Mouse (Mus musculus): ENCODE results near the gene Spem1.

Spem1 gene

DNA sequence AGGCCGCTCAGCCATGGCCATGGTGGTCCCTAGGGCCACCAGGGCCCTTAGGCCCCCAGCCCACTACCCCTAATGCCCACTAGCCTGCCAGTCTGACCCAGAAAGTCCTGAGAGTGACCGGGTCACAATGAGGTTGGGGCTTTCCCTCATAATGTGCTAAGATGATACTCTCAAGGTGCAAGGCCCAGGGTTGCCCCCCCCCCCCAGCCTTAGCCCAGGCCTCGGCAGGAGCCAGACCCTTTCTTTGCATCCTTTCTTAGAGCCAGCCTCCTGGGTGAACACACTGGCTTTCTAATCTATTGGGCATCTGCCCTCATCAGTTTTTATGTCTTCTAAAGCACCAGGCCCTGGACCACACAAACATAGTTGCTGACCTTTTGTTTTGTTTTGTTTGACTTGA is at the start of gene Spem1:
Gene Spem1 (minus strand): TSS at position 101 of the 400 bp plus-strand sequence.
- CTCF ChIA-PET: interaction anchor here (0.6 kb wide), 1 partner anchor 58 kb away, joined by 3 read pairs; no protein-coding TSS in a partner anchor

DNA sequence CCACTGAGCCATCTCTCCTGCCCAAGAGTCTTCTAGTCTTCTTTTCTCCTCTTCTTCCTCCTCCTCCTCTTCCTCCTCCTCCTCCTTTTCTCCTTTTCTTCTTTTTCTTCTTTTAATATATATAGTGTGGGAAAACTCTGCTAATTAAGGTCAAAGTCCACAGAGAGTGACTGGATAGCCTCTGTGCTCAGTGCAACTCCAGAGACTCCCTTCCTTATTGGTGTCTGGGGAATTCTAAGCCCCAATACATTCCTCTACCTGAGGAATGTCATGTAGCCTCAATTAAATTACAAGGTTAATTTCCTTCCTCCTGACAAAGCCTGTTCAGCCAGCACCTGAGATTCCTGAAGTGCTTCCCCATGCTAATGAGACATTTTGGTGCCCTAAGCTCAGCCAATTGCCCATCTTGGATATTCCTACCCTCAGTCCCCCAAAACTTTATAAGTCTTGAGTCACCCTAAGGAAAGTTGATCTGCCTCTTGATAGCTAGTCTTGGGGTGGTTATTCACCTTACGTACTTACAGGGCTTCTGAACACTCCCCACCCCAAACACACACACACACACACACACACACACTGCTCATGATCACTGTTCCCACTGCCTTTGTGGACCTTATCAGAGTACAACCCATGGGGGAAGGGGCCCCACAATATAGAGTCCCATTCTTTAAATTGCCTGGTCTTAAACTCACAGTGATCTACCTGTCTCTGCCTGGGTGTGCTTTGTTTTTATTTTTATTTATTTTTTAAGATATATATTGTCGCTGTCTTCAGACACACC is 48.5 kb upstream of the Spem1 start:
- CTCF ChIA-PET: no interaction called here

DNA sequence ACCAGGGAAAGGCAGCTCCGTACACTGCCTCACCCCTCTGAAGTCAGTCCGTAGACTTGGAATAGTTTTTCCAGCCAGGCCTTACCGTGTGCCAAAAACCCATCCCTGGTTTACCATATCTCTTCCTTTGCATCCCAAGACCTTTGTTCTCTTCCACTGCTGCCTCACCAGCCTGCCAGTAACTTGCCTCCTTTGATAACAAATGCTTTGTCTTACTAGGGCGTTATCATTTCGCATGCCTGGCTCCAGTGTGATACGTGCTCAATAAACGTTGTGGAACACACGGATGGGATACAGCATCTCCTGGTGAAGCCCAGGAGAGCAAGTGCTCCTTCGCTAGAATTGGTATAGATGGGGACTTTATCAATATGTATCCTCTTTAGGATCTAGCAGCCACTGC is 45.4 kb upstream of the Spem1 start:
- CTCF ChIA-PET: no interaction called here

DNA sequence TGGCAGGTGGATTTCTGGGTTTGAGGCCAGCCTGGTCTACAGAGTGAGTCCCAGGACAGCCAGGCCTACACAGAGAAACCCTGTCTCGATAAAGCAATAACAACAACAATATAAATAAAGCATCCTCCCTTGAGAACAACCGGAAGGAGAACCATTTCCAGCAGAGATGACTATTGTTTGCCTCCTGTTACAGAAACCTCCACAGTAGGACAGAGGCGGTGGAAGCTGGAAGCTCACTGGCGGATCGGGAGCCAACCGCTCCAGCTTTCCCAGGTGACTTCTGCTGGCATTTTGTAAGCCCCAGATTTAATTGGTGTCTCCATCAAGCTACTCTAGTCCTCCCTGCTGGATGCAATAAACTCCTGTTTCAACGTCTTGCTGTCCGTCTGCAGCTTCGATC is 43.6 kb upstream of the Spem1 start:
- CTCF ChIA-PET: interaction anchor here (0.6 kb wide), 1 partner anchor 103 kb away, joined by 7 read pairs; no protein-coding TSS in a partner anchor

GRCm38 (mm10) chr11:69864138-69864860 is 42.3 kb upstream of the Spem1 start:
- CTCF ChIA-PET: interaction anchor here (0.7 kb wide), 1 partner anchor 103 kb away, joined by 18 read pairs; no protein-coding TSS in a partner anchor

DNA sequence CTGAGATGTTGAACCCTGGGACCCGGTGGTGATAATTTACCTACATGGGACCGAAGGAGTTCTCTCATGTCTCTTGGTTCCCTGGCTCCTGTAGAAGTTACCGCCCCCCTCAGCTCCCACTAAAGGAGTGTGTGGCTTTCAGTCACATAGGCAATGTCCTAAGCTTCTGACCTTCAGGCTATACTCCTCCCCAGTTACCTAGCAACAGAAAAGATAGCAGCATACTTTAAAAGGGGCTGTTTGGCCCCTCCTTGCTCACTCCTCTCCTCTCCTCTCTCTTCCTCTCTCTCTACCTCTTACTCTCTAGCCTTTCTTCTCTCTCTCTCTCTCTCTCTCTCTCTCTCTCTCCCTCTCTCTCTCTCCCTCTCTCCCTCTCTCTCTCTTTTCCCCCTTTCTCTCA is 41.7 kb upstream of the Spem1 start:
- CTCF ChIA-PET: interaction anchor here (0.7 kb wide), 1 partner anchor 103 kb away, joined by 18 read pairs; no protein-coding TSS in a partner anchor

- CTCF ChIA-PET: interaction anchor here (0.5 kb wide), 1 partner anchor 47 kb away, joined by 3 read pairs; no protein-coding TSS in a partner anchor
These were observed 36.4 kb upstream of the Spem1 start, which contains the start of gene Tnk1 for GRCm38 (mm10) chr11:69858113-69858998. Tnk1 (minus strand) TSS chr11:69858730.

GRCm38 (mm10) chr11:69855347-69855746 is 33.4 kb upstream of the Spem1 start:
- CTCF ChIA-PET: no interaction called here

GRCm38 (mm10) chr11:69854680-69855079 is 32.7 kb upstream of the Spem1 start:
- CTCF ChIA-PET: interaction anchor here (0.6 kb wide), 1 partner anchor 15 kb away, joined by 4 read pairs; no protein-coding TSS in a partner anchor

DNA sequence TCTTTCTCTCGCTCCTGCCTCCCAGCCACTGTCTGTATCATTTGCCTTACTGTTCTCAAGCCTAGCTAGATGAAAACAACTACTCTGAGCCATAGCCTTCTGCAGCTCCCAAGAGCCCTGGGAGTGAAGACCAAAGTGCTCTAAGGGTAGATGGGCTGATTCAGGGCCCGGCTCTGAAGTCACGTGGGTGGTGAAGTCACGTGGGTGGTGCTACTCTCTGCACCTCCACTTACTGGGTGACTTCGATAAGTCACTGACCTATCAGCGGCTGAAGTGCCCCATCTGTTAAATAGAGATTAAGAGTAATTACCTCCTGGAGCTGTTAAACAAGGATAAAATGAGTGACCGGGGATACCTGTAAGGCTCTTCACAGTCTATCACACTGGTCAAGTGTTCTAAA is 32.0 kb upstream of the Spem1 start:
- CTCF ChIA-PET: no interaction called here

GRCm38 (mm10) chr11:69850754-69851153 is 28.8 kb upstream of the Spem1 start:
- CTCF ChIA-PET: interaction anchor here (0.5 kb wide), 1 partner anchor 81 kb away, joined by 3 read pairs; no protein-coding TSS in a partner anchor

GRCm38 (mm10) chr11:69849884-69850283 is 27.9 kb upstream of the Spem1 start:
- CTCF ChIA-PET: no interaction called here

DNA sequence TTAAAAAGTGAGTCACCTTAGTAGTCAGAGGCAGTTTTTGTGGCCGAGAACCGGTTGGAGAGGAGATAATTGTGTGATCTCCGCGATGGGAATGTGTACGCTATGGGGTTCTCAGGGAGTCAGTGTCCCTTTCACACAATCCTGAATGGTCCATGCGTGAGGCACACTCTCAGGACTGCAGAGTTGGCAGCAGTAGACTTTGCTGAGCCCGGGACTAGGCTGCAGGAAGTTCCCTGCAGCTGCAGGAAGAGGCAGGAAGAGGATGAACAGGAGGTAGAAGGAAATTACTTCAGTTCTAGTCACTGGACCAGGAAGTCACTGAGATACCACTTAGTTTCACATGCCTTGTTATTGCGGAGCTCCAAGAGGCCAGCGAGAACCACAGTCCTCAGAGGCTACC is 27.1 kb upstream of the Spem1 start:
- CTCF ChIA-PET: no interaction called here

DNA sequence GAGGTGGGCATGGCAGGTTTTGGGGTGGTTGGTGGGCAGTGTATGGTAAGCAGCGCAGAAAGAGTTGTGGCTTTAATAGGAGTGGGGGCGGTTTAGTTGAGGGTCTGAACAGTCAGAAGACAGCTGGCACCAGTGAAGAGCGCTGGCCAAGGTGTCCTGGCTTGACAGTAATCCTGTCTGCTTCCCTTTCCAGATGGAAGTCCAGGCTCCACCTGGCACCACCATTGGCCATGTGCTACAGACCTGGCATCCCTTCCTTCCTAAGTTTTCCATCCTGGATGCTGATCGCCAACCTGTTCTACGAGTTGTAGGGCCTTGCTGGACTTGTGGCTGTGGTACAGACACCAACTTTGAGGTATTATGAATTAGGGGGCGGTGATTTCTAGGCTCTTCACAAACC is 26.0 kb upstream of the Spem1 start:
- CTCF ChIA-PET: no interaction called here

DNA sequence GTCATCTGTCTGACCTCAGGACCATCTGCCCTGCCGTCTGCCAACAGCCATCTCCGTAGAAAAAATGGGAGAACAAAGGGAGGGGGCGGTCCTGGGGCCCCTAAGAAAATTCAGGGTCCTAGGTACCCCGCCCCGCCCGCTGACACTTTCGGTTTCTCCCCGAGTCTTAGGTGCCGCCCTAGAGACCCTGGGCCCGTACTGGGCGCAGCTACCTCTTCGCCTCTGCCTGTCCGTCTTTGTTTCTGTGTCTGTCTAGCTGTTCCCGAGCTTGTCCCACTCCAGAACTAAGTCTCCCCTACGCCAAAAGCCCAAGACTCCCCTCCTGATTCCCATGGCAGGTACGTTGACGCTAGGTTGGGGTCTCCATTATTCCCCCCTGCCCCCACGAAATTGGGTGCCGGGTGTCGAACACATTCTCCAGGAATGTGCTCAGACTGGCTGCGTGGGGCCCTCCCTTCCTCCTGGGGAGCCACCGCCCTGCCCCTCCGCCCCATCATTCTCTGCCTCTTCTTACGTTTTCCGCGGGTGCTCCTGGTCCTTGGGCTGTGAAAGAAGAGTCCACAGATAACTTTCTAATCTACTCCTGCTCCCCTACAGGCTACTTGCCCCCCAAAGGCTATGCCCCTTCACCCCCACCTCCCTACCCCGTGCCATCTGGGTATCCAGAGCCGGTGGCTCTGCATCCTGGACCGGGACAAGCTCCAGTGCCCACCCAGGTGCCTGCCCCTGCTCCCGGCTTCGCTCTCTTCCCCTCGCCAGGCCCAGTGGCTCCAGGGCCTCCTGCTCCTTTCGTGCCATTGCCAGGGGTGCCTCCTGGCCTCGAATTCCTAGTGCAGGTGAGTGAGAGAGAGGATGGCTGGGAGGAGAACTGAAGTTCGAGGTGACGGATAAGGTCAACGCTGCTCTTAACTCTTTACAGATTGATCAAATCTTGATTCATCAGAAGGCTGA is 25.0 kb upstream of the Spem1 start:
- CTCF ChIA-PET: no interaction called here

DNA sequence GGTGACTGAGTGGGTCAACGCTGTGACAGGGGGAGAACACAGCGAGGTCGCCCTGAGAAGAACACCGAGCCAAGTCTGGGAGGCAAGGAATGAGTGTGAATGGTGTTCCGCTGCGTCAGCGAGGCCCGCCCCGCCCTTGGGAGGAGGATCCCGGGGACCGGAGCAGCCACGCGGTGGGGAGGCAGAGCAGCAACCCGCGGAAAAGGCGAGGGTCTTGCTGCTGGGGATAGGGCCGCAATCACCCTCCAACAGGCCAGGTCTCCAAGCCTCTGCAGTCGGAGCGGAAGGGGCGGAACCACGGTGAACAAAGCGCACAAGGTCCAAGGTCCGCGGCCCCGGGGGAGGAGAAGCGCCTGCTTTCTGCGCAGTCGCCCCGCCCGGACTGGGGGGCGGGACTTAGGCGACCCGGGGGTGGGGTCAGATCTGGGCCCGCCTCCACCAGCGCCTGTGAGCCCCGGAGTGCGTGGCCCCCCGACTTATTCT is 24.3 kb upstream of the Spem1 start, which contains the start of gene Plscr3:
Gene Plscr3 (plus strand): TSS at position 179 of the 483 bp plus-strand sequence.
- CTCF ChIA-PET: no interaction called here

GRCm38 (mm10) chr11:69838714-69839104 is 16.7 kb upstream of the Spem1 start:
- CTCF ChIA-PET: no interaction called here

DNA sequence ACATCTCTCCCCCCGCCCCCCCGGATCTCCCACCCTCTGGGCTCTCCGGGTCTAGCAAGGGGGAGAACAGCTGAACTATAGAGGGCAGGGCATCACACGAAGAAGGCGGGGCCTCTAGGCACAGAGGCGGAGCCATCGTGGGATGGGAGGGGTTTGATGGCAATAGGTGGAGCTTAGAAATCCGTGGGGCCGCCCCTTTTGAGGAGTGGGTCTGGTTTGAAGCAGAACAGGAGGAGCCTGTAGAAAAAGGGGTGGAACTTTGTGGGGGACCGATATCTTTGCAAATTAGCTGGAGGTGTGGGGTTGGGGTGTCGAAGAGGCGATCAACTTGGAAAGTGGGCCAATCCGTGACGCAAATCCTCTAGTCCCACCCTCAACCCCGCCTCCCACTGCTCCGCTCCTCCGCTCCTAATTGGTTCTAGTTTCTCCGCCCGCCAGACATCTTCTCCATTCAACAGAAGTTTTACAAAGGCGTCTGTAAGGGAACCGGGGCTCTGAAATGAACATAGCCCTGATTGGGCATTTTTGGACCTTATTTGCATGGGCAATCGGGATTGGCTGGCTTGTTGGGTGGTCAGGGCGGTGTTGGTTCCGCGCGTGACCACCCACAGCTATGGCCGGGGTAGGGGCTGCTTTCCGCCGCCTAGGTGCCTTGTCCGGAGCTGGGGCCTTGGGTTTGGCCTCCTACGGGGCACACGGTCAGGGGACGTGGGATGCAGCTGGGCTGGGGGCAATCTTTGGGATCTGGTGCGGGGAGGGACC is 16.2 kb upstream of the Spem1 start, which contains the start of gene Tmem256:
Gene Tmem256 (plus strand): TSS at position 563 of the 762 bp plus-strand sequence.
- CTCF ChIA-PET: interaction anchor here (0.7 kb wide), 1 partner anchor 34 kb away, joined by 3 read pairs; no protein-coding TSS in a partner anchor

- CTCF ChIA-PET: interaction anchor here (0.7 kb wide), 1 partner anchor 34 kb away, joined by 3 read pairs; no protein-coding TSS in a partner anchor
These were observed 15.6 kb upstream of the Spem1 start, which contains the start of gene Nlgn2 for GRCm38 (mm10) chr11:69837604-69837951. Nlgn2 (minus strand) TSS chr11:69837784.
